Mouse (Mus musculus) MEL (cell line): ENCODE measurements around the gene Usp44. TPM values are rescaled to one million over a fixed set of nuclear protein-coding genes. Genes with fewer than 3 reads are reported as not detected.

Experiments used
- DNase-seq: peaks from one replicate; pipeline ENCODE4 v3.0.0; 2011; ENCODE audit warnings: low read depth, low spot score
- H3K27ac ChIP-seq: 2 replicates; pipeline ENCODE4 v1.5.1; 2012; ENCODE audit warnings: low read depth, mild to moderate bottlenecking, control low read depth, low read length, moderate library complexity; ENCODE audit not compliant: control insufficient read depth
- H3K27me3 ChIP-seq, 2 experiments: fragments of 150-350 bp in 1 of 2; sonication (generic) in 1 of 2; 2 replicates each; pipeline ENCODE4 v1.6.1; 2012; ENCODE audit warnings: low read length in 2 of 2, mild to moderate bottlenecking in 2 of 2, improper control_type of control experiment in 1 of 2, moderate library complexity in 1 of 2; ENCODE audit not compliant: insufficient read depth in 2 of 2, control insufficient read depth in 1 of 2
- H3K36me3 ChIP-seq, 2 experiments: 2 replicates each; pipeline ENCODE4 v1.6.1; 2012 to 2014; ENCODE audit warnings: low read length in 2 of 2, improper control_type of control experiment in 1 of 2, inconsistent platforms in 1 of 2, mild to moderate bottlenecking in 1 of 2; ENCODE audit not compliant: insufficient read depth in 2 of 2, control insufficient read depth in 1 of 2
- H3K4me1 ChIP-seq, 2 experiments: fragments of 150-350 bp in 1 of 2; sonication (generic) in 1 of 2; 2 replicates each; pipeline ENCODE4 v1.6.1; 2012; ENCODE audit warnings: low read length in 2 of 2, improper control_type of control experiment in 1 of 2, mild to moderate bottlenecking in 1 of 2; ENCODE audit not compliant: insufficient read depth in 2 of 2, control insufficient read depth in 1 of 2
- H3K4me3 ChIP-seq, 2 experiments: fragments of 150-350 bp in 1 of 2; sonication (generic) in 1 of 2; 2 replicates each; pipeline ENCODE4 v1.5.1; 2012; ENCODE audit warnings: low read depth in 2 of 2, low read length in 2 of 2, mild to moderate bottlenecking in 2 of 2, moderate library complexity in 2 of 2, control low read depth in 1 of 2, improper control_type of control experiment in 1 of 2; ENCODE audit not compliant: control insufficient read depth in 1 of 2, insufficient read depth in 1 of 2
- H3K79me2 ChIP-seq: 2 replicates; pipeline ENCODE4 v1.6.1; 2012; ENCODE audit warnings: mild to moderate bottlenecking, low read length, moderate library complexity; ENCODE audit not compliant: control insufficient read depth, poor library complexity, insufficient read depth
- H3K9ac ChIP-seq: 2 replicates; pipeline ENCODE4 v1.6.1; 2012; ENCODE audit warnings: low read depth, mild to moderate bottlenecking, control low read depth, low read length, moderate library complexity; ENCODE audit not compliant: control insufficient read depth, poor library complexity, severe bottlenecking
- H3K9me3 ChIP-seq: fragments of 150-350 bp; sonication (generic); replicated peaks from 2 replicates; pipeline ENCODE4 v1.6.1; 2012; ENCODE audit warnings: mild to moderate bottlenecking, low read length, improper control_type of control experiment, moderate library complexity; ENCODE audit not compliant: insufficient read depth
- CTCF ChIP-seq, 3 experiments: IDR thresholded peaks in 2 of 3; conservative IDR thresholded peaks in 1 of 3; 2 replicates each; pipeline ENCODE4 v1.5.1; 2011 to 2012; ENCODE audit warnings: low read length in 3 of 3, low read depth in 2 of 3, mild to moderate bottlenecking in 2 of 3, improper control_type of control experiment in 1 of 3, inconsistent platforms in 1 of 3, mixed read lengths in 1 of 3, moderate library complexity in 1 of 3; ENCODE audit not compliant: control insufficient read depth in 1 of 3, insufficient read depth in 1 of 3, poor library complexity in 1 of 3, severe bottlenecking in 1 of 3
- E2F4 ChIP-seq: IDR thresholded peaks from 2 replicates; pipeline ENCODE4 v1.6.1; 2011; ENCODE audit warnings: low read depth, low read length, improper control_type of control experiment, borderline replicate concordance
- ELF1 ChIP-seq: IDR thresholded peaks from 2 replicates; pipeline ENCODE4 v1.6.1; 2014; ENCODE audit warnings: low read depth, mild to moderate bottlenecking, inconsistent platforms, low read length, improper control_type of control experiment, moderate library complexity
- EP300 ChIP-seq, 2 experiments: IDR thresholded peaks; 2 replicates each; pipeline ENCODE4 v1.6.1; 2011; ENCODE audit warnings: improper control_type of control experiment in 2 of 2, low read length in 2 of 2, low read depth in 1 of 2, mild to moderate bottlenecking in 1 of 2
- GATA1 ChIP-seq: IDR thresholded peaks from 2 replicates; pipeline ENCODE4 v1.6.1; 2011; ENCODE audit warnings: low read depth, low read length, improper control_type of control experiment
- JUND ChIP-seq: IDR thresholded peaks from 2 replicates; pipeline ENCODE4 v1.6.1; 2011; ENCODE audit warnings: low read depth, mild to moderate bottlenecking, improper control_type of control experiment, low read length
- KAT2A ChIP-seq: conservative IDR thresholded peaks from 2 replicates; pipeline ENCODE4 v1.6.1; 2012; ENCODE audit warnings: low read depth, low read length, improper control_type of control experiment, inconsistent platforms
- MYC ChIP-seq: IDR thresholded peaks from 2 replicates; pipeline ENCODE4 v1.6.1; 2011; ENCODE audit warnings: low read depth, mild to moderate bottlenecking, low read length, improper control_type of control experiment, moderate library complexity
- NELFE ChIP-seq: IDR thresholded peaks from 2 replicates; pipeline ENCODE4 v1.6.1; 2011; ENCODE audit warnings: low read depth, low read length, improper control_type of control experiment
- NRF1 ChIP-seq: IDR thresholded peaks from 2 replicates; pipeline ENCODE4 v1.6.1; 2014; ENCODE audit warnings: low read depth, mild to moderate bottlenecking, inconsistent platforms, low read length, improper control_type of control experiment, moderate library complexity; ENCODE audit not compliant: poor library complexity, insufficient read depth, severe bottlenecking
- POLR2AphosphoS2 ChIP-seq: IDR thresholded peaks from 2 replicates; pipeline ENCODE4 v1.6.1; 2011; ENCODE audit warnings: low read length, improper control_type of control experiment
- POLR2AphosphoS5 ChIP-seq: IDR thresholded peaks from 2 replicates; pipeline ENCODE4 v1.6.1; 2012; ENCODE audit warnings: low read depth, borderline replicate concordance, mild to moderate bottlenecking, inconsistent platforms, low read length, moderate library complexity, mixed read lengths
- TAL1 ChIP-seq: IDR thresholded peaks from 2 replicates; pipeline ENCODE4 v1.6.1; 2012; ENCODE audit warnings: mild to moderate bottlenecking, inconsistent platforms, low read length, moderate library complexity, mixed read lengths
- TCF12 ChIP-seq: IDR thresholded peaks from 2 replicates; pipeline ENCODE4 v1.6.1; 2014; ENCODE audit warnings: low read depth, mild to moderate bottlenecking, inconsistent platforms, low read length, improper control_type of control experiment, moderate library complexity
- UBTF ChIP-seq: IDR thresholded peaks from 2 replicates; pipeline ENCODE4 v1.6.1; 2012; ENCODE audit warnings: low read depth, mild to moderate bottlenecking, inconsistent platforms, low read length, improper control_type of control experiment, moderate library complexity, borderline replicate concordance; ENCODE audit not compliant: insufficient read depth
- USF1 ChIP-seq: IDR thresholded peaks from 2 replicates; pipeline ENCODE4 v1.6.1; 2014; ENCODE audit warnings: low read depth, mild to moderate bottlenecking, inconsistent platforms, low read length, improper control_type of control experiment, moderate library complexity
- USF2 ChIP-seq, 2 experiments: IDR thresholded peaks; 2 replicates each; pipeline ENCODE4 v1.6.1; 2011 to 2012; ENCODE audit warnings: improper control_type of control experiment in 2 of 2, low read length in 2 of 2, borderline replicate concordance in 1 of 2, inconsistent platforms in 1 of 2, low read depth in 1 of 2, mild to moderate bottlenecking in 1 of 2; ENCODE audit not compliant: insufficient read depth in 1 of 2
- ZKSCAN1 ChIP-seq: IDR thresholded peaks from 2 replicates; pipeline ENCODE4 v1.6.1; 2012; ENCODE audit warnings: low read depth, mild to moderate bottlenecking, inconsistent platforms, low read length, improper control_type of control experiment, moderate library complexity
- polyA plus RNA-seq, 2 experiments: library from polyadenylated mRNA; stranded (reverse) in 1 of 2; unstranded in 1 of 2; fragments of >175 nt in 1 of 2; fragments of >200 nt in 1 of 2; gene quantifications; 2 replicates each; pipeline versions ENCODE4 v1.2.1 to v1.2.4; 2012; ENCODE audit warnings: low replicate concordance in 2 of 2, low read depth in 1 of 2; ENCODE audit not compliant: insufficient read length in 2 of 2, insufficient read depth in 1 of 2, missing spikeins in 1 of 2
- total RNA-seq: library from RNA; depleted of rRNA; stranded (reverse); fragments of 300-350 nt; gene quantifications from 2 replicates; pipeline ENCODE4 v1.2.3, GENCODE M21; 2012

Usp44 gene
- total and polyA plus RNA-seq, 3 experiments = 0.12 to 1.4 TPM; not detected in 1

- Histone ChIP-seq H3K36me3 (peaks cover 6 to 36% of the 10 kb centered on the region in 2 experiments), H3K4me1 (peaks cover 7 to 21% of the 10 kb centered on the region in 2 experiments)
- TF ChIP-seq E2F4 (no peak), POLR2AphosphoS5 (no peak), GATA1 (peak; percentile 23; the same call in 1 of the 2 replicates), MYC (0 out of 2 replicates have a peak, but pooled peaks have one; percentile 10), NELFE (0 out of 2 replicates have a peak, but pooled peaks have one; percentile 7)
- TF ChIP-seq, all 39 proteins: peak for 3
- H3K27ac ChIP-seq = peak overlapping the region; percentile 84
- H3K9ac ChIP-seq = peak overlapping the region; percentile 98
- peak overlapping the region; percentile 81 to 98 for H3K4me3 ChIP-seq
- DNase-seq = peak; percentile 60
- H3K79me2 ChIP-seq = peaks cover 38% of the 10 kb centered on the region
- H3K27me3 ChIP-seq = no peaks in the 10 kb centered on the region
- no peaks in the 10 kb centered on the region for H3K9me3 ChIP-seq
Measured at GRCm38 (mm10) chr10:93890565-93890964, 59.2 kb downstream of the Usp44 start.

DNA sequence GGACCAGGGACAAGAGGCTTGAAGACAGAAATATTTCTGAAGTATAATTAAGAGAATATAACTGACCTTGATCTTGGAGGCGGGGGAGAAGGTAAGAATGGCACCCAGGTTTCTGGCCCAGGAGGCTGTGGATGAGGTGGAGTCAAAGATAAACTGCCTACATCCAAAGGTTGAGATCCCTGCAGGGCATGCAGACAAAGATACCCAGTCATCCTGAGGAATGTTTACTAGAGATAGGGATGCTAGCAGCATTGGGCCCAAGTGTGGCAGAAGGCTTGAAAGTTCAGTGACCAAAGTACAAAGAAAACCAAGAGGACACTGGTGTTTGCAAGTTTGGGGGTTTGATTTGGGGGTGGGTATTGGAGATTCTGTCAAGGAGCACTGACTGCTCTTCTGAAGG lies 59.7 kb downstream of the Usp44 start:
- Histone ChIP-seq H3K36me3 (peaks cover 6 to 33% of the 10 kb centered on the region in 2 experiments), H3K27me3 (no peaks in the 10 kb centered on the region), H3K9me3 (no peaks in the 10 kb centered on the region), H3K27ac (peak overlapping the region; percentile 84), H3K9ac (peak overlapping the region; percentile 98), H3K4me3 (peak overlapping the region; percentile 19 to 98; a peak in 3 of 4 replicates), H3K79me2 (peaks cover 35% of the 10 kb centered on the region), H3K4me1 (peaks cover 6 to 18% of the 10 kb centered on the region in 2 experiments)
- TF ChIP-seq USF2 (IDR thresholded peaks at IDR 0.05; ENCODE audit: borderline replicate concordance in 1 of 2, insufficient read depth in 1 of 2, low read depth in 1 of 2, low read length in 2 of 2) = no peak
- peak; percentile 55; the same call in 1 of the 2 replicates for TF ChIP-seq GATA1
- no peak for TF ChIP-seq ELF1
- TF ChIP-seq NELFE = 0 out of 2 replicates have a peak, but pooled peaks have one; percentile 2
- peak; percentile 75 for TF ChIP-seq TAL1
- peak in 1 of 2 experiments; percentile 70; a peak in 2 of 4 replicates for TF ChIP-seq EP300 (IDR thresholded peaks at IDR 0.05; ENCODE audit: low read depth in 1 of 2, low read length in 2 of 2)
- peak; percentile 55; the same call in 1 of the 2 replicates for TF ChIP-seq TCF12
- DNase-seq = peak; percentile 61

DNA sequence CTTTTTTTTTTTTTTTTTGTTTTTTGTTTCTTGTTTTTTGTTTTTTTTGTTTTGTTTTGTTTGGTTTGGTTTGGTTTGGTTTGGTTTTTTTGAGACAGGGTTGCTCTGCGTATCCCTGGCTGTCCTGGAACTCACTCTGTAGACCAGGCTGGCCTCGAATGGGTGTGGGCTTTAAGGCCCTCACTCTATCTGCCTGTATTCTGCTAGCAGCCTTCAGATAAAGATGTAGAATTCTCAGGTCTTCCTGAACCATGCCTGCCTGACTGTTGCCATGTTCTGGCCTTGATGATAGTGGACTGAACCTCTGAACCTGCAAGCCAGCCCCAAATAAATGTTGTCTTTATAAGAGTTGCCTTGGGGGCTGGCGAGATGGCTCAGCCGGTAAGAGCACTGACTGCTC lies 61.2 kb downstream of the Usp44 start:
- no peak overlapping the region for H3K9ac ChIP-seq
- H3K79me2 ChIP-seq = peaks cover 26% of the 10 kb centered on the region
- H3K4me1 ChIP-seq = peaks cover 6 to 11% of the 10 kb centered on the region in 2 experiments
- no peaks in the 10 kb centered on the region for H3K27me3 ChIP-seq
- no peak overlapping the region for H3K27ac ChIP-seq
- H3K36me3 ChIP-seq = peaks cover 0 to 21% of the 10 kb centered on the region in 2 experiments; a peak in 2 of 4 replicates
- no peak for TF ChIP-seq GATA1
- no peak for TF ChIP-seq JUND
- no peak for TF ChIP-seq CTCF (IDR thresholded peaks at IDR 0.05 in 2 of 3, conservative IDR thresholded peaks at IDR 0.05 in 1 of 3; ENCODE audit: control insufficient read depth in 1 of 3, insufficient read depth in 1 of 3, low read depth in 2 of 3, low read length in 3 of 3, poor library complexity in 1 of 3, severe bottlenecking in 1 of 3)
- TF ChIP-seq MYC = no peak
- TF ChIP-seq POLR2AphosphoS2 = no peak
- TF ChIP-seq KAT2A = no peak
- no peak for TF ChIP-seq NRF1
- no peak for TF ChIP-seq ZKSCAN1
- TF ChIP-seq NELFE = no peak
- TF ChIP-seq USF1 = no peak
- no peak for TF ChIP-seq USF2 (IDR thresholded peaks at IDR 0.05; ENCODE audit: borderline replicate concordance in 1 of 2, insufficient read depth in 1 of 2, low read depth in 1 of 2, low read length in 2 of 2)
- no peak for TF ChIP-seq UBTF
- no peak for TF ChIP-seq E2F4
- no peak for TF ChIP-seq TCF12
- no peak for DNase-seq
- no peaks in the 10 kb centered on the region for H3K9me3 ChIP-seq
- no peak overlapping the region for H3K4me3 ChIP-seq
